Mouse (Mus musculus) neural tube, embryonic 15.5 days (tissue): Measurements from ENCODE around the gene Nkx2-3. TPM values are rescaled to one million over a fixed set of nuclear protein-coding genes. Genes with fewer than 3 reads are reported as not detected.

Experiments
- ATAC-seq: fragments of 200-750 bp; cut with Nextera tagmentation; 2 replicates; pipeline ENCODE4 v1.8.0; 2017; ENCODE audit warnings: mild to moderate bottlenecking, moderate TSS enrichment, moderate library complexity; ENCODE audit not compliant: low FRiP score
- H3K27ac ChIP-seq: fragments of 300-500 bp; sonication (generic); replicated peaks from 2 replicates; pipeline ENCODE4 v1.5.1; 2015; ENCODE audit warnings: mild to moderate bottlenecking, inconsistent platforms
- H3K27me3 ChIP-seq: fragments of 300-500 bp; sonication (generic); replicated peaks from 2 replicates; pipeline ENCODE4 v1.6.1; 2015; ENCODE audit warnings: inconsistent platforms
- H3K36me3 ChIP-seq: fragments of 300-500 bp; sonication (generic); 2 replicates; pipeline ENCODE4 v1.6.1; 2015; ENCODE audit warnings: inconsistent platforms
- H3K4me1 ChIP-seq: fragments of 300-500 bp; sonication (generic); 2 replicates; pipeline ENCODE4 v1.6.1; 2015; ENCODE audit warnings: inconsistent platforms
- H3K4me2 ChIP-seq: fragments of 300-500 bp; sonication (generic); 2 replicates; pipeline ENCODE4 v1.6.1; 2015; ENCODE audit warnings: inconsistent platforms, mild to moderate bottlenecking, moderate library complexity
- H3K4me3 ChIP-seq: fragments of 300-500 bp; sonication (generic); replicated peaks from 2 replicates; pipeline ENCODE4 v1.5.1; 2015; ENCODE audit warnings: mild to moderate bottlenecking, inconsistent platforms
- H3K9ac ChIP-seq: fragments of 300-500 bp; sonication (generic); replicated peaks from 2 replicates; pipeline ENCODE4 v1.6.1; 2015; ENCODE audit warnings: mild to moderate bottlenecking, inconsistent platforms
- H3K9me3 ChIP-seq: fragments of 300-500 bp; sonication (generic); replicated peaks from 2 replicates; pipeline ENCODE4 v1.6.1; 2016; ENCODE audit warnings: inconsistent platforms
- WGBS: fragments of 180-500 bp; shearing (Covaris S2); methylation state at CpG from one replicate; pipeline ENCODE4 v1.1.7; 2015; ENCODE audit warnings: mixed read lengths; 5-methylcytosine and 5-hydroxymethylcytosine counted together
- polyA plus RNA-seq: library from polyadenylated mRNA; unstranded; fragments of >200 nt; fragmentation: Nextera tagmentation; extraction: Ambion mirVana; gene quantifications from 2 replicates; pipeline ENCODE4 v1.2.1, GENCODE M21; 2015

The Nkx2-3 gene
- polyA plus RNA-seq, 1 experiment from 2014 or later, result not detected

DNA sequence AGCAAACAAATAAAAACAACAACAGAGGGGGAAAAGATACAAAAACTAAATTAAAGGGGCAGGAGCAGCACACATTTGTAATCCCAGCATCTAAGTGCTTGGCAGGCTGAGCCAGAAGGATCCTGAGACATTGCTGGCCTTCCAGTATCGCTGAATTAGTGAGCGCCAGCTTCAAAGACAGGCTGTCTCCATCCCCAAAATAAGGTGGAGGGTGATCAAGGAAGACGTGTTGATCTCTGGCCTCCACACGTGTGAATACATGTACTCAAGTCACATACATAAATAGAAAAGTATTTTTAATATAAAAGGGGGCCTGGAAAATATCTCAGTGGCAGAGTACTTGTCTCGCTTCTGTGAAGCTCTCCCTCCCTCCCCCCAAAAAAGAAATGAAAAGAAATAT lies 15.1 kb upstream of the Nkx2-3 start:
- no peak overlapping the region for H3K4me2 ChIP-seq
- H3K4me3 ChIP-seq, result no peak overlapping the region
- no peak for ATAC-seq
- no peak overlapping the region for H3K9ac ChIP-seq
- WGBS, result 16% methylated on average over 5 of the region's 5 CpGs
- peaks cover 11% of the 10 kb centered on the region; the same call in 1 of the 2 replicates for H3K4me1 ChIP-seq
- no peak overlapping the region for H3K27ac ChIP-seq
- H3K9me3 ChIP-seq, result no peaks in the 10 kb centered on the region
- H3K36me3 ChIP-seq, result no peaks in the 10 kb centered on the region
- peaks cover 96% of the 10 kb centered on the region for H3K27me3 ChIP-seq

GRCm38 (mm10) chr19:43598741-43599660 lies 13.1 kb upstream of the Nkx2-3 start:
- ATAC-seq, result no peak
- no peaks in the 10 kb centered on the region for H3K9me3 ChIP-seq
- WGBS, result 3% methylated on average over 24 of the region's 25 CpGs
- H3K4me1 ChIP-seq, result peaks cover 11% of the 10 kb centered on the region; the same call in 1 of the 2 replicates
- no peak overlapping the region for H3K9ac ChIP-seq
- no peaks in the 10 kb centered on the region for H3K36me3 ChIP-seq
- peaks cover 96% of the 10 kb centered on the region for H3K27me3 ChIP-seq
- no peak overlapping the region for H3K4me3 ChIP-seq
- H3K27ac ChIP-seq, result no peak overlapping the region
- no peak overlapping the region for H3K4me2 ChIP-seq

- WGBS, result under 1% methylated on average over 27 of the region's 27 CpGs
- Histone ChIP-seq H3K27me3 (peaks cover 100% of the 10 kb centered on the region), H3K9me3 (no peaks in the 10 kb centered on the region), H3K4me1 (peaks cover 11% of the 10 kb centered on the region; the same call in 1 of the 2 replicates), H3K9ac (no peak overlapping the region), H3K4me2 (no peak overlapping the region), H3K36me3 (no peaks in the 10 kb centered on the region), H3K4me3 (no peak overlapping the region), H3K27ac (no peak overlapping the region)
- ATAC-seq, result no peak
Measured at GRCm38 (mm10) chr19:43599776-43600544, 12.2 kb upstream of the Nkx2-3 start.

- no peak overlapping the region for H3K4me3 ChIP-seq
- H3K4me2 ChIP-seq, result no peak overlapping the region
- peaks cover 100% of the 10 kb centered on the region for H3K27me3 ChIP-seq
- H3K9me3 ChIP-seq, result no peaks in the 10 kb centered on the region
- 2% methylated on average over 33 of the region's 33 CpGs for WGBS
- H3K27ac ChIP-seq, result no peak overlapping the region
- H3K36me3 ChIP-seq, result no peaks in the 10 kb centered on the region
- peaks cover 11% of the 10 kb centered on the region; the same call in 1 of the 2 replicates for H3K4me1 ChIP-seq
- ATAC-seq, result no peak
- no peak overlapping the region for H3K9ac ChIP-seq
Measured at GRCm38 (mm10) chr19:43600545-43601331, 11.4 kb upstream of the Nkx2-3 start.

- Histone ChIP-seq H3K9ac (no peak overlapping the region), H3K9me3 (no peaks in the 10 kb centered on the region), H3K4me2 (no peak overlapping the region), H3K4me3 (no peak overlapping the region), H3K27me3 (peaks cover 100% of the 10 kb centered on the region), H3K36me3 (no peaks in the 10 kb centered on the region), H3K4me1 (peaks cover 11% of the 10 kb centered on the region; the same call in 1 of the 2 replicates), H3K27ac (no peak overlapping the region)
- ATAC-seq, result no peak
- WGBS, result under 1% methylated on average over 27 of the region's 27 CpGs
Measured at GRCm38 (mm10) chr19:43601440-43601839, 10.7 kb upstream of the Nkx2-3 start.

- Histone ChIP-seq H3K9me3 (no peaks in the 10 kb centered on the region), H3K36me3 (no peaks in the 10 kb centered on the region), H3K9ac (no peak overlapping the region), H3K27ac (no peak overlapping the region), H3K27me3 (peaks cover 100% of the 10 kb centered on the region), H3K4me3 (no peak overlapping the region), H3K4me1 (peaks cover 11% of the 10 kb centered on the region; the same call in 1 of the 2 replicates), H3K4me2 (no peak overlapping the region)
- WGBS, result 2% methylated on average over 12 of the region's 12 CpGs
- no peak for ATAC-seq
Measured at GRCm38 (mm10) chr19:43601996-43602590, 10.0 kb upstream of the Nkx2-3 start.

- H3K27ac ChIP-seq, result no peak overlapping the region
- H3K36me3 ChIP-seq, result no peaks in the 10 kb centered on the region
- no peak overlapping the region for H3K4me2 ChIP-seq
- 2% methylated on average over 5 of the region's 5 CpGs for WGBS
- peaks cover 11% of the 10 kb centered on the region; the same call in 1 of the 2 replicates for H3K4me1 ChIP-seq
- H3K9me3 ChIP-seq, result no peaks in the 10 kb centered on the region
- ATAC-seq, result no peak
- peaks cover 95% of the 10 kb centered on the region for H3K27me3 ChIP-seq
- H3K4me3 ChIP-seq, result no peak overlapping the region
- no peak overlapping the region for H3K9ac ChIP-seq
Measured at GRCm38 (mm10) chr19:43603521-43603920, 8.6 kb upstream of the Nkx2-3 start.

DNA sequence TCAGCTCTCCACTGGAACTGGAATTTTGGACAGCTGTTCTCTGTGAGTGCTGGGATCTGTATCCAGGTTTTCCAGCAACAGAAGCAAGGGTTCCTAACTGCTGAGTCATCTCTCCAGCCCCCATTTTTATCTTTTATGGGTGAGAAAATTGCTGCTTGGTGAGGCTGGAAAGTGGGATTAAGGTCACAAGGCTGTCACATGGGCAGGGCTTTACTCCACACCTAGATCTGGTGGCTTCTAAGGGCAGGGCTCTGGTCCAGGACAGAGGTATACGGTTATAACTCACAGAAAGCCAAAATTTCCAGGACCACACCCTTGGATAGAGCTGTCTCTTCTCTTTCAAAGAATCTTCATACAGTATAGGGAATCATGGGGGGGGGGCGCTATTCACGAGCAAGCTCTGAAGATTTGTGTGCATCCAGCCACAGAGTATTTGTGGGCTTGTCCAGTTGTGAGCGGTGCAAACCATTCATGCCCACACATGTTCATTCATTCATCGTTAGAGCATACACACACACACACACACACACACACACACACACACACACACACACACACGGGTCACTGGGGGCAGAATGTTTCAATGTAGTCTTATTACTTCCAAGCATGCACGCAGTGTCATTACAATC lies 7.5 kb upstream of the Nkx2-3 start:
- WGBS, result 8% methylated on average over 7 of the region's 7 CpGs
- Histone ChIP-seq H3K9ac (no peak overlapping the region), H3K36me3 (no peaks in the 10 kb centered on the region), H3K9me3 (no peaks in the 10 kb centered on the region), H3K4me2 (no peak overlapping the region), H3K4me3 (no peak overlapping the region), H3K4me1 (peaks cover 4% of the 10 kb centered on the region; the same call in 1 of the 2 replicates), H3K27ac (no peak overlapping the region), H3K27me3 (peaks cover 93% of the 10 kb centered on the region)
- no peak for ATAC-seq

DNA sequence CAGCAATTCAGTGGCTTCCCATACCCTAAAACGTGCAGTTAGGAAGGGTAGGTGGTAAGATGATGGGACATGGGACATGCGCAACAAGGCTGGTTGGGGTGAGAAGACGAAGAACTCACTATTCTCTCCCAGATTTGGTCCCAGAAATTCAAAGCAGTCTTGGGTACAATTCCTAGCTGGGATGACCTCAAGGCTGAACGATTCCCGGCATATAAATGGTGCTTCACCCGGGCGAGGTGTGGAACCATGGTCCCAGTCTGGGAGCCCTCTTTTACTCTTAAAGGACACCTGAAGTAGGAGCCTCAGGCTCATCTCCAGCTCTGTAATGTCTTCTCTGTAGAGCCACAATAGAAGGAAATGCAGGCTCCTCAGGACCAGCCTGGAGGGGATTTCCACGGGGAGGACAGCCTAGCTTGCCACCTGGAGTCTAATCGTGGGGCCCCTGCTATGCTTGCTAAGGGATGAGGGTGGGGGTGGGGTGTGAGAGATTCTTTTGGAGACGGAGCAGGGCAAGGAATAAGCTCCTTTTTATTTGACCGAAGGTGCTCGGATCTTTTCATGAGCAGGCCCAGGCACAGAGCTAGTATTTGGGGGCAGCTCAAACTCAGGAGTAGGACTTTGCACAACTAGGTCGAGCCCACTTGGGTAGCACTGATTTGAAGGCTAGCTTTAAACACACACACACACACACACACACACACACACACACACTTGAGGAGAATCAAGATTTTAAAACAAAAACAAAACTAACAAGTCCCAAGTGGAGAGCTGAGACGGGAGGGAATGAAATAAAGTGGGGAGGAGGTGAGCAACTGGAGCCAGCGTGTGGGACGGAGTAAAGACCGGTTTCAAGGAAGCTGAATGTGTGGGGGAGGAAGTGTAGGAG lies 6.2 kb upstream of the Nkx2-3 start:
- Histone ChIP-seq H3K27me3 (peaks cover 92% of the 10 kb centered on the region), H3K9ac (no peak overlapping the region), H3K4me3 (no peak overlapping the region), H3K4me2 (no peak overlapping the region), H3K27ac (no peak overlapping the region), H3K4me1 (no peaks in the 10 kb centered on the region), H3K36me3 (no peaks in the 10 kb centered on the region), H3K9me3 (no peaks in the 10 kb centered on the region)
- WGBS, result 2% methylated on average over 17 of the region's 17 CpGs
- ATAC-seq, result no peak
